In the genomic region with DNA sequence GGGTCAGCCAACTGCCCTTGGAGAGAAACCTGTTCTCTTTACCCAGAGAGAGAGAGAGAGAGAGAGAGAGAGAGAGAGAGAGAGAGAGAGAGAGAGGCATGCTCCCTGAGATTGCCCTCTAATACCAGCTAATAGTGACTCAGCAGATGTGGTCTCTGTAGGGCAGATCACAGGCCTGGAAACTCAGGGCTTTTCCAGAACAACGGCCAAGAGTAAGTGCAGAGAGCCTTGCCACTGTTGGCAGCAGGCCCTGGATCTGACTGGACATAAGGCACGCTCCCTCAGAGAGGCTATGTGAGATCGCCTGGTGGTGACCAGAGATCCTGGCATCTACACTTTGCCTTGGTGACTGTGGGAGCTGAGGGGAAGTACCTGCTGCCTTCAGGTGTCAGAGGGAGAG, we compare ENCODE assay signal across 8 mouse cellular contexts. TPM values are rescaled to one million over a fixed set of nuclear protein-coding genes. Genes with fewer than 3 reads are reported as not detected.
DNase-seq lines count a peak whose midpoint lies in the region; ATAC-seq and TF ChIP-seq lines count a peak whose summit lies in the region.

No protein-coding gene starts in this region.

- intact Hi-C loops in left cerebral cortex, adult 2 months (cut with DNase I) = no loop called here

- no peak for TF ChIP-seq CTCF in left cerebral cortex, adult 2 months (IDR thresholded peaks at IDR 0.05)

- H3K27me3 ChIP-seq in limb, embryonic 10.5 days (ENCODE audit: low read depth, poor library complexity, severe bottlenecking) = no peaks in the 10 kb centered on the region

- WGBS in limb, embryonic 10.5 days = 60% methylated on average over 3 of the region's 3 CpGs

- ATAC-seq in granulocyte monocyte progenitor cell, adult 5-6 weeks (replicated peaks; ENCODE audit: poor library complexity, severe bottlenecking) = no peak

- peak overlapping the region; percentile 10; the same call in 1 of the 2 replicates for H3K27ac ChIP-seq in left cerebral cortex, adult 2 months
- H3K27ac ChIP-seq in limb, embryonic 10.5 days = no peak overlapping the region

- H3K4me1 ChIP-seq in limb, embryonic 10.5 days = peaks cover 12% of the 10 kb centered on the region

- no peaks in the 10 kb centered on the region for H3K9me3 ChIP-seq in limb, embryonic 10.5 days (replicated peaks)

- H3K4me3 ChIP-seq in left cerebral cortex, adult 2 months = no peak overlapping the region
- H3K4me3 ChIP-seq in limb, embryonic 10.5 days = no peak overlapping the region

- H3K36me3 ChIP-seq in limb, embryonic 10.5 days = no peaks in the 10 kb centered on the region

- DNase-seq in left cerebral cortex, adult 2 months (ENCODE audit: extremely low spot score in 1 of 2, low spot score in 2 of 2) = no peak
- DNase-seq in left cerebral cortex, adult 9 months (ENCODE audit: low spot score in 2 of 2) = no peak
- DNase-seq in cerebellum, adult 11 months = peak; percentile 55
- peak; percentile 71 for DNase-seq in heart, adult 8-10 months (ENCODE audit: low spot score)
- DNase-seq in limb, embryonic 10.5 days (ENCODE audit: low spot score) = peak; percentile 29
- no peak for DNase-seq in layer of hippocampus, adult 8-10 months (ENCODE audit: low spot score in 2 of 2)
- DNase-seq in thymus, postnatal 25 days = no peak

RNA-seq across cellular contexts. Expression of a gene that starts 10.9 kb away (rescaled TPM):
- total RNA-seq in left cerebral cortex, adult 2 months (2021) = 10 to 100 TPM; 29.5 to 32.1 TPM
- 10 to 100 TPM; 35.3 to 51.3 (median 47.1) TPM for total RNA-seq in heart, adult 8-10 months (2022)
- 0.87 and 1.4 TPM in 2 replicates for polyA plus RNA-seq in limb, embryonic 10.5 days (2016; fragmentation: Nextera tagmentation; extraction: Ambion mirVana)
- not detected in 2 replicates for total RNA-seq in granulocyte monocyte progenitor cell, adult 5-6 weeks (2014; fragmentation: Nextera tagmentation)
- 0.13 and 2.1 TPM in 2 replicates for total RNA-seq in granulocyte monocyte progenitor cell, adult 5-6 weeks (2017)
- total RNA-seq in layer of hippocampus, adult 8-10 months (2022) = 10 to 100 TPM; 31.7 to 53.2 (median 43.4) TPM

RNA-seq across cellular contexts. Expression of a gene that starts 41.3 kb away (rescaled TPM):
- not detected for total RNA-seq in left cerebral cortex, adult 2 months (2021)
- total RNA-seq in heart, adult 8-10 months (2022) = under 1 TPM in 1 of 4 experiments, not detected in 3; 0.14 TPM
- not detected in 2 replicates for polyA plus RNA-seq in limb, embryonic 10.5 days (2016; fragmentation: Nextera tagmentation; extraction: Ambion mirVana)
- not detected in 2 replicates for total RNA-seq in granulocyte monocyte progenitor cell, adult 5-6 weeks (2014; fragmentation: Nextera tagmentation)
- total RNA-seq in granulocyte monocyte progenitor cell, adult 5-6 weeks (2017) = not detected in 2 replicates
- under 1 TPM in 1 of 4 experiments, not detected in 3; 0.16 TPM for total RNA-seq in layer of hippocampus, adult 8-10 months (2022)

Comparison
In these comparisons a context has a peak if more than half of its experiments do, and no peak if none do; other contexts are left out.
1. DNase-seq: peak in cerebellum, adult 11 months (single experiment), heart, adult 8-10 months (single experiment) and limb, embryonic 10.5 days (single experiment); none in left cerebral cortex, adult 2 months (0 of 2), left cerebral cortex, adult 9 months (0 of 2), layer of hippocampus, adult 8-10 months (0 of 2) and thymus, postnatal 25 days (single experiment).
2. RNA of a gene that starts 10.9 kb away (total RNA-seq): 31.7 to 53.2 TPM in layer of hippocampus, adult 8-10 months, 35.3 to 51.3 TPM in heart, adult 8-10 months and 29.5 to 32.1 TPM in left cerebral cortex, adult 2 months; 0.13 to 2.1 TPM in granulocyte monocyte progenitor cell, adult 5-6 weeks; every median in the first group is over 4 times any median in the second.